ENCODE assay signal across 12 mouse cellular contexts in genomic region chr2:149493280-149493988, GRCm38 (mm10).
DNase-seq lines count a peak whose midpoint lies in the region; ATAC-seq and TF ChIP-seq lines count a peak whose summit lies in the region.
"Had no signal": no experiment of that assay in that cellular context is flagged by ENCODE, and none has a peak within 500 bp of the region (broad histone marks: within the 10 kb centered on the region; RNA-seq: fewer than 3 reads in every experiment).

No protein-coding gene starts in this region.

- H3K9me3 ChIP-seq in heart, embryonic 10.5 days, result no peaks in the 10 kb centered on the region
- no peaks in the 10 kb centered on the region for H3K9me3 ChIP-seq in lung, postnatal 0 days (ENCODE audit: low read length)
- H3K9me3 ChIP-seq: midbrain, embryonic 12.5 days; stomach, embryonic 15.5 days had no signal

- no peak overlapping the region for H3K9ac ChIP-seq in lung, postnatal 0 days (replicated peaks; ENCODE audit: low read depth)
- H3K9ac ChIP-seq: midbrain, embryonic 12.5 days; stomach, embryonic 15.5 days had no signal

- no peak for ATAC-seq in lung, postnatal 0 days

- H3K27ac ChIP-seq in heart, embryonic 10.5 days, result no peak overlapping the region
- no peak overlapping the region for H3K27ac ChIP-seq in lung, postnatal 0 days (ENCODE audit: low read length)
- H3K27ac ChIP-seq: midbrain, embryonic 12.5 days; stomach, embryonic 15.5 days had no signal

- H3K36me3 ChIP-seq in heart, embryonic 10.5 days, result no peaks in the 10 kb centered on the region
- H3K36me3 ChIP-seq in lung, postnatal 0 days (ENCODE audit: insufficient read depth, low read length), result no peaks in the 10 kb centered on the region
- H3K36me3 ChIP-seq: midbrain, embryonic 12.5 days; stomach, embryonic 15.5 days had no signal

- H3K4me1 ChIP-seq in heart, embryonic 10.5 days, result no peaks in the 10 kb centered on the region
- H3K4me1 ChIP-seq in lung, postnatal 0 days (ENCODE audit: insufficient read depth, low read depth, low read length), result no peaks in the 10 kb centered on the region
- H3K4me1 ChIP-seq: midbrain, embryonic 12.5 days; stomach, embryonic 15.5 days had no signal

- no peak overlapping the region for H3K4me2 ChIP-seq in lung, postnatal 0 days (replicated peaks; ENCODE audit: low read depth, low read length)
- H3K4me2 ChIP-seq: midbrain, embryonic 12.5 days; stomach, embryonic 15.5 days had no signal

- DNase-seq in heart, postnatal 4 days, result peak; percentile 4
- no peak for DNase-seq in heart, embryonic 10.5 days (ENCODE audit: low spot score)
- peak; percentile 11 for DNase-seq in retina, postnatal 1 day
- DNase-seq in retina, embryonic 14.5 days (ENCODE audit: low spot score), result no peak
- DNase-seq in cerebellum, postnatal 10 days, result peak; percentile 44 to 47
- peak; percentile 49 for DNase-seq in telencephalon, adult 2 months (ENCODE audit: low read depth, low spot score)
- DNase-seq in thymus, postnatal 10 days (ENCODE audit: low spot score in 2 of 2), result no peak
- DNase-seq in lung, postnatal 0 days (ENCODE audit: low spot score), result no peak
- DNase-seq: B cell, adult 2 months; lung, adult 18-20 months had no signal

- H3K27me3 ChIP-seq in heart, embryonic 10.5 days (ENCODE audit: insufficient read depth, poor library complexity, severe bottlenecking), result no peaks in the 10 kb centered on the region
- H3K27me3 ChIP-seq in lung, postnatal 0 days (replicated peaks; ENCODE audit: insufficient read depth, low read length), result no peaks in the 10 kb centered on the region
- H3K27me3 ChIP-seq: midbrain, embryonic 12.5 days; stomach, embryonic 15.5 days had no signal

- TF ChIP-seq EP300 in lung, postnatal 0 days (IDR thresholded peaks at IDR 0.05), result no peak

- WGBS in heart, embryonic 10.5 days, result 51% methylated on average over 2 of the region's 2 CpGs
- WGBS in lung, postnatal 0 days, result 40% methylated on average over 2 of the region's 2 CpGs

- no peak for TF ChIP-seq CTCF in lung, postnatal 0 days (IDR thresholded peaks at IDR 0.05)

- no peak overlapping the region for H3K4me3 ChIP-seq in heart, embryonic 10.5 days
- no peak overlapping the region for H3K4me3 ChIP-seq in lung, postnatal 0 days (ENCODE audit: low read depth, low read length)
- H3K4me3 ChIP-seq: midbrain, embryonic 12.5 days; stomach, embryonic 15.5 days had no signal

Comparison
In these comparisons a context has a peak if more than half of its experiments do, and no peak if none do; other contexts are left out.
1. DNase-seq: peak in heart, postnatal 4 days (single experiment), retina, postnatal 1 day (single experiment), cerebellum, postnatal 10 days (2 of 2) and telencephalon, adult 2 months (single experiment); none in heart, embryonic 10.5 days (single experiment), retina, embryonic 14.5 days (single experiment), thymus, postnatal 10 days (0 of 2) and lung, postnatal 0 days (single experiment).